In genomic region chr6:70790852-70791761, GRCm38 (mm10) we compare ENCODE assay signal across 7 mouse cellular contexts. TPM values are rescaled to one million over a fixed set of nuclear protein-coding genes. Genes with fewer than 3 reads are reported as not detected.
DNase-seq lines count a peak whose midpoint lies in the region; ATAC-seq and TF ChIP-seq lines count a peak whose summit lies in the region.

No protein-coding gene starts in this region.

- ATAC-seq in common myeloid progenitor, adult 5-6 weeks (replicated peaks; ENCODE audit: low read depth, poor library complexity, severe bottlenecking) = peak; percentile 37
- ATAC-seq in heart, embryonic 15.5 days (replicated peaks; ENCODE audit: insufficient number of reproducible peaks, insufficient read depth, low FRiP score, low read depth) = no peak; the same call in 1 of the 2 replicates
- no peak for ATAC-seq in limb, embryonic 14.5 days (ENCODE audit: low FRiP score, low read depth)
- ATAC-seq in midbrain, postnatal 0 days (ENCODE audit: low FRiP score) = peak; percentile 42; the same call in 1 of the 2 replicates

- H3K4me1 ChIP-seq in heart, embryonic 15.5 days (replicated peaks) = peaks cover 24% of the 10 kb centered on the region
- H3K4me1 ChIP-seq in limb, embryonic 14.5 days (ENCODE audit: control insufficient read depth, insufficient read depth, low read length) = peaks cover 13% of the 10 kb centered on the region
- peaks cover 4% of the 10 kb centered on the region for H3K4me1 ChIP-seq in midbrain, postnatal 0 days (ENCODE audit: insufficient read depth, low read length)

- peak overlapping the region; percentile 56 for H3ac ChIP-seq in C2C12 (ENCODE audit: control insufficient read depth, insufficient read length, low read depth)

- peaks cover 30% of the 10 kb centered on the region for H3K79me2 ChIP-seq in C2C12 (ENCODE audit: control insufficient read depth, insufficient read depth)

- H3K4me3 ChIP-seq in C2C12 (ENCODE audit: insufficient read depth, poor library complexity, severe bottlenecking) = peak overlapping the region; percentile 46
- peak overlapping the region; percentile 73 for H3K4me3 ChIP-seq in heart, embryonic 15.5 days
- H3K4me3 ChIP-seq in limb, embryonic 14.5 days (replicated peaks; ENCODE audit: low read length) = peak overlapping the region; percentile 60
- H3K4me3 ChIP-seq in midbrain, postnatal 0 days (ENCODE audit: low read depth, low read length) = peak overlapping the region; percentile 84

- H3K27ac ChIP-seq in heart, embryonic 15.5 days = peak overlapping the region; percentile 80
- H3K27ac ChIP-seq in limb, embryonic 14.5 days (replicated peaks; ENCODE audit: low read depth, low read length) = peak overlapping the region; percentile 70; the same call in 1 of the 2 replicates
- H3K27ac ChIP-seq in midbrain, postnatal 0 days (ENCODE audit: low read depth, low read length) = peak overlapping the region; percentile 68

- no peak for TF ChIP-seq CTCF in C2C12 (IDR thresholded peaks at IDR 0.05; ENCODE audit: control insufficient read depth, insufficient read depth, insufficient read length)
- no peak for TF ChIP-seq CTCF in midbrain, postnatal 0 days (IDR thresholded peaks at IDR 0.05)

- TF ChIP-seq POLR2A in limb, embryonic 14.5 days (IDR thresholded peaks at IDR 0.05; ENCODE audit: borderline replicate concordance, extremely low read depth, insufficient read depth, insufficient read length) = no peak

- 4% methylated on average over 18 of the region's 18 CpGs for WGBS in heart, embryonic 15.5 days
- 9% methylated on average over 18 of the region's 18 CpGs for WGBS in limb, embryonic 14.5 days
- 10% methylated on average over 18 of the region's 18 CpGs for WGBS in midbrain, postnatal 0 days

- peaks cover 6% of the 10 kb centered on the region for H3K79me3 ChIP-seq in C2C12 (ENCODE audit: low read depth)

- DNase-seq in 416B (ENCODE audit: low read depth) = peak; percentile 76
- DNase-seq in limb, embryonic 14.5 days (ENCODE audit: low spot score) = peak; percentile 57
- DNase-seq in midbrain, postnatal 0 days (ENCODE audit: low spot score) = peak; percentile 8
- DNase-seq in cerebellum, adult 11-12 months = no peak

- no peaks in the 10 kb centered on the region for H3K36me3 ChIP-seq in C2C12 (ENCODE audit: control insufficient read depth, insufficient read depth)
- no peaks in the 10 kb centered on the region for H3K36me3 ChIP-seq in heart, embryonic 15.5 days
- 0 out of 2 replicates have a peak, but pooled peaks cover 3% of the 10 kb centered on the region for H3K36me3 ChIP-seq in limb, embryonic 14.5 days (ENCODE audit: control insufficient read depth, insufficient read depth, low read length)
- H3K36me3 ChIP-seq in midbrain, postnatal 0 days (ENCODE audit: insufficient read depth, low read length) = 0 out of 2 replicates have a peak, but pooled peaks cover 2% of the 10 kb centered on the region

- H3K27me3 ChIP-seq in C2C12 (ENCODE audit: control insufficient read depth, insufficient read depth, insufficient read length) = no peaks in the 10 kb centered on the region
- no peaks in the 10 kb centered on the region for H3K27me3 ChIP-seq in heart, embryonic 15.5 days
- no peaks in the 10 kb centered on the region for H3K27me3 ChIP-seq in limb, embryonic 14.5 days (ENCODE audit: control insufficient read depth, insufficient read depth, low read length)
- no peaks in the 10 kb centered on the region for H3K27me3 ChIP-seq in midbrain, postnatal 0 days (ENCODE audit: insufficient read depth, low read length)

- H3K9me3 ChIP-seq in heart, embryonic 15.5 days (replicated peaks) = no peaks in the 10 kb centered on the region
- H3K9me3 ChIP-seq in limb, embryonic 14.5 days (ENCODE audit: control insufficient read depth, low read length) = no peaks in the 10 kb centered on the region
- no peaks in the 10 kb centered on the region for H3K9me3 ChIP-seq in midbrain, postnatal 0 days (ENCODE audit: low read length)

- H3K9ac ChIP-seq in heart, embryonic 15.5 days = peak overlapping the region; percentile 65
- peak overlapping the region; percentile 68 for H3K9ac ChIP-seq in limb, embryonic 14.5 days (ENCODE audit: low read depth, low read length, severe bottlenecking)
- peak overlapping the region; percentile 70 for H3K9ac ChIP-seq in midbrain, postnatal 0 days (replicated peaks; ENCODE audit: low read length, poor library complexity, severe bottlenecking)

- H3K4me2 ChIP-seq in heart, embryonic 15.5 days = peak overlapping the region; percentile 94
- peak overlapping the region; percentile 80 for H3K4me2 ChIP-seq in limb, embryonic 14.5 days (replicated peaks; ENCODE audit: low read depth, low read length, severe bottlenecking)
- H3K4me2 ChIP-seq in midbrain, postnatal 0 days (ENCODE audit: low read depth, low read length, poor library complexity, severe bottlenecking) = peak overlapping the region; percentile 73

TF ChIP-seq in C2C12, 6 proteins besides CTCF, POLR2A, EP300 and RAD21:
- TF ChIP-seq MYOG (IDR thresholded peaks at IDR 0.05; ENCODE audit: control insufficient read depth, extremely low read depth, insufficient read length) (no peak), CEBPB (IDR thresholded peaks at IDR 0.05; ENCODE audit: low read depth) (no peak), USF1 (IDR thresholded peaks at IDR 0.05; ENCODE audit: low read depth) (no peak), MYOD1 (IDR thresholded peaks at IDR 0.05; ENCODE audit: control insufficient read depth, insufficient read length, low read depth) (no peak), MAX (IDR thresholded peaks at IDR 0.05) (no peak), FOSL1 (IDR thresholded peaks at IDR 0.05; ENCODE audit: insufficient read depth, low read length, poor library complexity, severe bottlenecking) (no peak)

RNA-seq across cellular contexts. Expression of gene Rpia, which starts 0.9 kb away (rescaled TPM):
- 10.0 TPM for polyA plus RNA-seq in C2C12 (2012; fragmentation: generic; extraction: Trizol)
- 143 and 145 TPM in 2 replicates for total RNA-seq in common myeloid progenitor, adult 5-6 weeks (2017)
- 1.1 and 1.4 TPM in 2 replicates for polyA plus RNA-seq in heart, embryonic 15.5 days (2015; fragmentation: Nextera tagmentation; extraction: Ambion mirVana)
- 20.4 and 24.3 TPM in 2 replicates for polyA plus RNA-seq in limb, embryonic 14.5 days (2012; rRNA removed)
- polyA plus RNA-seq in limb, embryonic 14.5 days (2014; fragmentation: Nextera tagmentation; extraction: Ambion mirVana) = 2.8 and 3.7 TPM in 2 replicates
- 9.3 and 15.5 TPM in 2 replicates for total RNA-seq in midbrain, postnatal 0 days (2014; rRNA removed)
- 1.1 and 1.4 TPM in 2 replicates for polyA plus RNA-seq in midbrain, postnatal 0 days (2015; fragmentation: Nextera tagmentation; extraction: Ambion mirVana)

RNA-seq across cellular contexts. Expression of gene Eif2ak3, which starts 53.2 kb away (rescaled TPM):
- polyA plus RNA-seq in C2C12 (2012; fragmentation: generic; extraction: Trizol) = 4.2 TPM
- 14.5 and 15.1 TPM in 2 replicates for total RNA-seq in common myeloid progenitor, adult 5-6 weeks (2017)
- polyA plus RNA-seq in heart, embryonic 15.5 days (2015; fragmentation: Nextera tagmentation; extraction: Ambion mirVana) = 5.2 and 7.5 TPM in 2 replicates
- polyA plus RNA-seq in limb, embryonic 14.5 days (2012; rRNA removed) = 21.2 and 23.6 TPM in 2 replicates
- polyA plus RNA-seq in limb, embryonic 14.5 days (2014; fragmentation: Nextera tagmentation; extraction: Ambion mirVana) = 14.0 and 14.2 TPM in 2 replicates
- total RNA-seq in midbrain, postnatal 0 days (2014; rRNA removed) = 19.3 and 25.1 TPM in 2 replicates
- polyA plus RNA-seq in midbrain, postnatal 0 days (2015; fragmentation: Nextera tagmentation; extraction: Ambion mirVana) = 7.7 TPM in 2 replicates

Comparison
In these comparisons a context has a peak if more than half of its experiments do, and no peak if none do; other contexts are left out.
1. ATAC-seq: peak in common myeloid progenitor, adult 5-6 weeks (single experiment) and midbrain, postnatal 0 days (single experiment); none in heart, embryonic 15.5 days (single experiment) and limb, embryonic 14.5 days (single experiment).
2. Peak in every context shown above with its lines, with median percentiles within 50 percentile points of each other: H3K4me3 ChIP-seq, H3K27ac ChIP-seq, H3K4me2 ChIP-seq and H3K9ac ChIP-seq.